Mouse (Mus musculus): ENCODE measurements around the gene Nipsnap2.
"Not testable (repeated sequence)": the region's sequence is repeated elsewhere in the genome, so short reads cannot be mapped to it uniquely, and the experiment has no call there.

Nipsnap2 gene

DNA sequence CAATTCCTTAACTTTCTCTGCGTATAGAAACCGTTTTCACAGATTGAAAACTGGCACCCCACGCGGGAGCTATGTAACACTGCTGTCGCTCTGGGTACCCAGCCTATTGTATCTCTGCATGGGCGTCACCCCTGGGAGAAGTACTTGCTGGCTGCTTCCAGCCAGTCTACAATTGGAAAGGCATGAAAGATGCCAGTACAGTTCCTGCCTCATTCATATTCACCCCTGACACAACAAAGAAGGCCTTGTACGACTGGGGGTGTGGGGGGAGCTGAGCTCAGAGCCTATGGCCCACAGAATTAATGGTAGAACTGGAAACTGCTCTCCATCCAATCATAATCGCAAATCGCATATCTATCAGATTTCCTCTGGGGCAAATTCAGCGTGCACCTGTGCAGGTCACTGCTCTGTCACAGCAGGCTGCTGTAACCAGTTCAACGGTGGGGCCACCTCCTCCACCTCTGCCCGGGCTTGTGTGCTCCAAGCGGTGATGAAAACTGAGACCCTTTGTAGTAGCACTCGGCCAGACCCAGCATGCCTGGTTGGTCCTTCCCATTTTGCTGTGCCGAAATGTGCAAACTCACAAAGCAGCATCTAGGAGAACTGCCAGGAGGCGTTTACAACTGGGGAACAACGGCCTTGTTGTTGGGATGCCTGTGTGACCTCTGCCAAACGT, 37.1 kb downstream of the Nipsnap2 start:
- no peak for DNase-seq (ENCODE audit: low read depth, low spot score)

DNA sequence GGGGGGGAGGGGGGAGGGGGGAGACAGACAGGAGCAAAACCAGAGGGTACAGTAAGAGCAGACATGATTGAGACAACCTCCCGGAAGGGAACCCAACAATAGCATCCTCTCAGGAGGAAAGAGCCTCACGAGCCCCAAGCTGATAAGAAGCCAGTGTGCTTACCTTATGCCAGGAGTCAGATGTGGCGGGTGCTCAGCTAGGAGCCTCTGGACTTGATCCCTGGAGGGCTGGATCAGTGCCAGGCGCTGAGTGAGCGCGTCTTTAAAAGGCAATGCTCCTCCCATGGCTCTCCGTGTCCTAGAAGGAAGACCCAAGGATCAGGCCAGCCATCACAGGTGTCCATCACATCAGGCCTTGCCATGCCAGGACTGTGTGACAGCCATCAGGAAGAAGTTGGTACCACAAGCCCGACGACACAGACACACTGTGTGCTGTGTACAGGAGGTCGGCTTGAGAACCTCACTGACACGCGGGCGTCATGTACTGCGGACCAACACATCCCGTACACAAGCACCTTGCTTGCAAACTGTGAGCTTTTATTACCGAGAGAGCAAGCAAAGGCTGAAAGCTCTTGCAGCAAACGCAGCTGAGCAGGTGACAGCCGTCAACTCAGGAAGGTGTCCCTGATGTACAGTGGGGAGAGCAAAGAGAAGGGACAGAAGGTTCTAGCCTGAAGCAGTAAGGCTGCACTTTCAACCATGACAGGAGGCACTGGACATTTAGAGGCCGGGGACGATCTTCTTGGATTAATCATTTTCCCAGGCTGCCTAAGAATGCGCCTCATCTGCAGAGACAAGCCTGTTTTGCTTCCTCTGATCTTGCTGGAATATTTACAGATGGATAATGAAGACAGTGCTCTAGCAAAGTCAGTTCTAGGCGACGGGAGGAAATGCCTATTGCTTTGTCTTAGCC, 45.8 kb downstream of the Nipsnap2 start:
- no peak for DNase-seq (ENCODE audit: low read depth, low spot score)

DNA sequence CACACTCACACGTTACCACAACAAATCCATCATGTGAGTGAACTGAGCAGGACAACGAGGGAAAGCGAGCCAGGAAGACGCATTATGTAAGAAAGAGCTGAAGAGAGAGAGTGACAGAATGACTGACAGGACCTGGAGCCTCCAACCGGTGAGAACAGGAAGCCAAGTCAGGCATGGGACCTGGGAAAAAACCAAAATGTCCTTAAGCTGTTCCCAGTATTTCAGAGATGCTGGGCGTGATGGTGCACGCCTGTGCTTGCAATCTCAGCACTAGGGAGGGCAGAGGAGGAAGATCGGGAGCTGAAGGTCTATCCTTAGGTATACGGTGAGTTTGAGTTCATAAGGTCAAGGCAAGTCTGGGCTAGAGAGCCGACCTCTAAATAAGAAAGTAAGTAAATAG, 47.6 kb downstream of the Nipsnap2 start:
- DNase-seq (ENCODE audit: low read depth, low spot score), result no peak

DNA sequence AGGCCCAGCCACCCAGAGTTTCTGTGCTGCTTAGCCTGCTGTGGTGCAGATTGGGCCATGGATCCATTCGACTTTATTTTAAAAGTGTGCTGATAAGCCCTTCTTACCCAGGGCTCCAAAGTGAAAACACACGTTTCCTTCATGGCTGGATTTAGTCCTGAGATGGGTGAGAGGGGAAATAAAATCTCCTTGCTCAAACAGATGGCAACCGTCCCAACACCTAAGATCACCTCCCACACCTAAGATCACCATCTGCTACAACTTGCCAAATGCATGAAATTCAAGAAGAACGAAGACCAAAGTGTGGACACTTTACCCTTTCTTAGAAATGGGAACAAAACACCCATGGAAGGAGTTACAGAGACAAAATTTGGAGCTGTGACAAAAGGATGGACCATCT, 48.5 kb downstream of the Nipsnap2 start:
- DNase-seq (ENCODE audit: low read depth, low spot score), result not testable (repeated sequence)

DNA sequence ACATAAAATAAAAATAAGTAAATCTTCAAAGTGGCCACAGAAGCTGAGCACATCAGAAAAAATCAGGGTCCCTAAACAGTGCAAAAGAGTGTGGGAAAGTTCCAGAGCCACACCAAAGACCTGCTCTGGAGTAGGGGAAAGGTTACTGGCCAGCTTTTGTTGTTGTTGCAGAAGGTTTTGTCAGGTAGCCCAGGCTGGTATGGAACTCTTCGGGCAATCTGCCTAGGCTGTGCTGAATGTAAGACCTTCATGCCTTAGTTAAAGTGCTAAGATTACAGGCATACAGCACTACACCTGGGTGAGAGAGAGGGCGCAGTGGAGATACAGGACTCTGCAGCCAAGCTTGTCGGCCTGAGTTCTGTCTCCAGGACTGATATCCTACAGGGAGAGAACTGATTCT, 49.8 kb downstream of the Nipsnap2 start:
- no peak for DNase-seq (ENCODE audit: low read depth, low spot score)

DNA sequence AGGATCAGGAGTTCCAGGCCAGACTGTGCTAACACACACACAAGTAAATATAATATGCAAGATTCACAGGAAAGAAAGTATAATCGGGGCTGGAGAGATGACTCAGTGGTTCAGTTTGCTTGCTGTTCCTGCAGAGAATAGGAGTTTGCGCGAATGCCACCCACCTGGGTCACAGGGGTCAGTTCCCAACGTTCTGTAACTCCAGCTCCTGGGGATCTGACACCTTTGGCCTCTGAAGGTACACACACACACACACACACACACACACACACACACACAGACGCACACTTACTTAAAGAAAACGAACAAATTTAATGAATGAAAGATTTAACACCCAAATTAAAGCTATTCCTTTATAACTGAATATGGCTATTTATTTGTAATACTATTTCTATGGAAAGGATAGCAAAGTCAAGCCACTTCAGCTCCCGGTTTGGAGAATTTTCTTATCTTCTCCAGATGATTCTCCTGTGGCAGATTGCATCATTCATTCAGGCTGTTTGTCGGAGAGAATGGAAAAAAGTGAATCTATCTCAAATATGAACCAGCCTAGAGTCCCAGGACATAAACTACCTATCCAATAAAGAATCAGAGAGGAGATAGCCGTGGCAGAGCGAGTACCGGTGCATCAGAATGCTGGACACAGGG, 53.6 kb downstream of the Nipsnap2 start:
- DNase-seq (ENCODE audit: low read depth, low spot score), result no peak

DNA sequence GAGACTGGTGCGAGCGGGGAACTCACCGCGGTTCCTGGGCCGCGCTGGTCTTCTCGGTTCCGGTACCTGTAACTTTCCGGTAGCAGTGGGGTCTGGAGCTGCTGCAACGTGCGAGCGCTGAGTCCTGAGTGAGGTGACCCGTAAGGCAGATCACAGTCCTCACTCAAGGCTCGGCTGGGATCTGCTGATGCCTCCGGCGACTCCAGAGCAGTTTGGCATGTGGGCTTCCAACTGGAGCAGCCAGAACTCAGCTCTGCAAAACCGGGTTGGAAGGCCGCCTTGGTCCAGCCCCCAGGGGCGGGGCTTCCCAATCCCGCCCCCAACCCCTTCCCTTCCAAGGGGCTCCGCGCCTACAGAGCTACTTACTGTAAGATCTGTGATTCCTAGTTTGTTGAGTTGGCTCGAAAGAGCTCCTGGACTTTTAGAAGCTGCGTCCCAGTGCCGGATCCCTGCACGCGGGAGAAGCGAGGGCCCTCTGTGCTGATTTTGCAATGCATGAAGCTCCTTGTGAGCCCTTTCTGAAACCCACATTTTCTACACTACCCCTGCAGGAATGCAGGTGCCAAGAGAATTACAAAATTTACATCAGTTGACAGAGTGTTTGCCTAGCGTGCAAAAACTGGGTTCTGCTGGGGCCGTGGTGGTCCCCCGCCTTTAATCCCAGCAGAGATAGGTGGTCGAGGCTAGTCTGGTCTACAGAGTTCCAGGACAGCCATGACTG, 54.3 kb downstream of the Nipsnap2 start:
- peak; percentile 26 for DNase-seq (ENCODE audit: low read depth, low spot score)

DNA sequence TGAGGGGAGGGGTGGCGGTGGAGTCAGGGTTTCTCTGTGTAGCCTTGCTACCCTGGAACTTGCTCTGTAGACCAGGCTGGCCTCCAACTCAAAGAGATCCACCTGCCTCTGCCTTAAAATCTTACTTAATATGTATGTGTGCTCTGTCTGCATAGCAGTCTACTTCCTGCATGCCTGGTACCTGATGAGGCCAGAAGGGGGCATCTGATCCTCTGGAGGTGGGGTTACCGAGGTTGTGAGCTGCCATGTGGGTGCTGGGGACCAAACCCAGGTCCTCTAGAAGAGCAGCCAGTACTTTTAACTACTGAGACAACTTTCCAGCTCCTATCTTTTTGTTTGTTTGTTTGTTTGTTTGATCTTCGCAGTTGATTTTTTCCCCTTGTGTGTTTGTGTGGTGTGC, 55.3 kb downstream of the Nipsnap2 start:
- DNase-seq (ENCODE audit: low read depth, low spot score), result no peak

DNA sequence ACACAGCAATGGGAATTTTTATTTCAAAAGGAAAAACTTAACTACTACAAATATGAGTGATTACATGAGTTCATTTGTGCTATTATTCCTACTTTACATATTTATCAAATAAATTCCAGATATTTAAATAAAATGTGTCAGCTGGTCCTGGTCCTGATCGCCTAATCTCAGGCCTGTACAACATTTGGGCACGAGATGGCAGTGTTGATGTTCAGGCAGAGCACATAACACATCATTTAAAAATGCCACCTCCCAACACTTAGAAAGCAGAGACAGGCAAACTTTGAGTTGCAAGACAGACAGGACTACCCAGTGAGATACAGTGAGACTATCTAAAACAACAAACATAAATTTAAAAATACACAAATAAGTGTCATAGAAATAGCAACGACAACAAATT, 57.3 kb downstream of the Nipsnap2 start:
- no peak for DNase-seq (ENCODE audit: low read depth, low spot score)

DNA sequence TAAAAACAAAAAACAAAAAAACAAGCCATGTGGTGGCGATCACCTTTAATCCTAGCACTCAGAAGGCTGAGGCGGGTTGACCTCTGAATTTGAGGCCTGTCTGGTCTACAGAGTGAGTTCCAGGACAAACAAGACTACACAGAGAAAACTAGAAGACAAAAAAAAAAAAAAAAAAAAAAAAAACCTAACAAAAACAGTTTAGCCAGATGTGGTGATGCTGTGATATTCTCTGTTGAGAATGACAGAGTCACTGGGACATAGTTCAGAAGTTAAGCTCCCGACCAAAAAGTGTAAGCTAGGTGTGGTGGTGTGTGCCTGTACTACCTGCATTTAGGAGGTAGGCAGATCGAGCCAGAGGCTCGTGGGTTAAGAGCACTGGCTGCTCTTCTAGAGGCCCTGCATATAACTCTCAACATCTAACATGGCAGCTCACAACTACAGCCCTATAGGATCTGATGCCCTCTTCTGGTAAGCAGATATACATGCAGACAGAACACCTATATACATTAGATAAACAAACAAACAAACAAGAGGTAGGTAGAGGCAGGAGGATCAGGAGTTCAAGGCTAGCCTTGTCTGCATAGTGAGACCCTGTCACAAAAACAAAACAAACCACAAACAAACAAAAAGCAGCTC, 60.5 kb downstream of the Nipsnap2 start:
- no peak for DNase-seq (ENCODE audit: low read depth, low spot score)

DNA sequence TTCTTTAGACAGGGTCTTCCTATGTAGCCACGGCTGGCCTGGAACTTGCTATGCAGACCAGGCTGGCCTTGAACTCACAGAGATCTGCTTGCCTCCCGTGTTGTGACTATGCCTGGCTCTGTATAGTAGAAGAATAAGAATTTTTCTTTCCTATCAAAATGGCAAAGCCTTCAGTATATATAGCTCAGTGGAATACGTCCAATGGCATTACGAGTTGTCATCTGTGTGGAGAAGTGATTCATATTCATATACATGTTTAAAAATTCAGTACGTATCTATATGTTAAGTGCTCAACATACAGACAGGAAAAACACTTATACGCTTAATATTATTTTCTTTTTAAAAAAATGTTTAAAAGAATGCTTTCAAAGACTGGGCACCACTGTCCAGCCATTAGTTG, 61.3 kb downstream of the Nipsnap2 start:
- DNase-seq (ENCODE audit: low read depth, low spot score), result no peak

DNA sequence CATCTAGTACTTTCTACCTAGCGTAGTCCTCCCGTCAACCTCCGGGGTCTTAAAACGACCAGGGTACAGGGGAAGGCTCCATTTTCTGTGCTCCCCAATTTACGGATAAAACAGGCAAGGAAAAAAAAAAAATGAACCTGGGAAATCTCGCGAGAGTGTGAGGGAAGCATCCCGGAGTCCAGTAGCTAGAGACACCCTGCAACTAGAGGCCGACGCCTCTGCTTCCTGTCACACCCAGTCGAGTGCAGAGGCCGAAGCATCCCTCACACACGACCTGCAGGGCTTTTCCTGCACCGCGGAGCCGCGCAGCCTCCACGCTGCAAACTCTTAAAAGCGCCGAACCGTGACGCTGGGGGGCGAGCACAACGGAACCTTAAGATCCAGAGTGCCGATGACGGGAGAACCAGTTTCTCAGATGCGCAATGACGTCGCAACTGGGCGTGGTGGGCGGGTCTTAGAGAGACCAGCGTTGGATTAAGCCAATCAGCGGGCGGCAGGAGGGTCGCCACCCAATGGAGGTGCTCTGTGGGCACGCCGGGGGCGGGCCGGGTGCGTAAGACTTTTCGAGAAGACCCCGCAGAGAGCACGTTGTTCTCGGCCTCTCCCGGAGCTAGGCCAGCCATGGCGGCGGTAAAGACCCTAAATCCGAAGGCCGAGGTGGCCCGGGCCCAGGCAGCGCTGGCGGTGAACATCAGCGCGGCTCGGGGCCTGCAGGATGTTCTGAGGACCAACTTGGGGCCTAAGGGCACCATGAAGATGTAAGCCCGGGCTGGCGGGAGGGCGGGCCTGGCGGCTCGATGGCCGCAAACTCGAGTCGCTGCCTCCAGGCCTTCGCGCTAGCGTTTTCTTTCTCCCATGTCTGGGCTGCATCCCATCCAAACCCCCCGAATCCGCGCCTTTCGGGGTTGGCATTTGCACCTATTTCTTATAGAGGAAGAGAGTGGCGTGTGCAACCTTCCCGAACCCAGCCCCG, 62.2 kb downstream of the Nipsnap2 start, which contains the start of gene Psph:
TSS of gene Psph (minus strand) at position 632 of the 973 bp plus-strand sequence.
- DNase-seq (ENCODE audit: low read depth, low spot score), result peak; percentile 95

DNA sequence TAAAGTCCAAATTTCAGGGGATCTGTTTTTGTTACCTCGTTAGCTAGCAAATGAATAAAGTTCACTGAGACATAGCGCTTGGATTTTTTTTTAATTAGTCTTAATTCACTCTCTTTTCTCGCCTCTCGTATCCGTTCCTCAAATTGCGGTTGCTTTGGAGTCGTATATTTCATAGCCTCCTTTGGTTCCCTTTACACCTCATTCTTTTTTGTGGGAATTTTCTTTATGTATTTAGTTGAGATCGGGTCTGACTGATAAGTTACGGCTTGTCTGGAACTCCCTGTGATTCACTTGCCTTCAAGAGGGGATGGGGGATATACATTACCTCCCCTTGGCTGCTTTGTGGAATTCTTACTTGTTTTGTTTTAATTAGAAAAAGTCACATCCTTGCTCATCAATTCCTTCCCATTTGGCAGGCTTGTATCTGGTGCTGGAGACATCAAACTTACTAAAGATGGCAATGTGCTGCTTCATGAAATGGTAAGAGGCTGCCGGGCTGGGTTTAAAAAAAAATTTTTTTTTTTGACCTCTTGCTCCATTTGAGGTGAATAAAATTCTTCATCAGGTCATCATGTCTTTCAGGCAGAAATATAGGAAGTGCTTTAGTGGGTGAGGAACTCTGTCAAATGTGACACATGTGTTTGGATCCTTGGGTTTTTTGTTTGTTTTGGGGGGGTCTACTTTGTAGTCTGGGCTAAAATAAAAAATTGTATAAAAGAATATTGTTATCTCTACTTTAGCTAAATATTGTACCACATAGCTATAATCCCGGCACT, 63.1 kb downstream of the Nipsnap2 start:
- no peak for DNase-seq (ENCODE audit: low read depth, low spot score)

DNA sequence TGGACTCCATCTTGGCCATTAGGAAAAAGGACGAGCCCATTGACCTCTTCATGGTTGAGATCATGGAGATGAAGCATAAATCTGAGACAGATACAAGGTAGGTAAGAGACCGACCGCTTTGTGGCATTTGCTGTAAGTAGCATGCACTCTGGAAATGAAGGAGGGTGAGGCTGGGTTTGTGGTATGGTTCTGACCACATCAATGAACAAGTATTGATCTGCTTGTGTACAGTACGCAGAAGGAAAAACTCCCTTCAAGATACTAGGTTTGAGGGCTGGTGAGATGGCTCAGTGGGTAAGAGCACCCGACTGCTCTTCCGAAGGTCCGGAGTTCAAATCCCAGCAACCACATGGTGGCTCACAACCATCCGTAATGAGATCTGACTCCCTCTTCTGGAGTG, 65.7 kb downstream of the Nipsnap2 start:
- DNase-seq (ENCODE audit: low read depth, low spot score), result not testable (repeated sequence)
